17 mouse cellular contexts compared by ENCODE assay signal in the genomic region with DNA sequence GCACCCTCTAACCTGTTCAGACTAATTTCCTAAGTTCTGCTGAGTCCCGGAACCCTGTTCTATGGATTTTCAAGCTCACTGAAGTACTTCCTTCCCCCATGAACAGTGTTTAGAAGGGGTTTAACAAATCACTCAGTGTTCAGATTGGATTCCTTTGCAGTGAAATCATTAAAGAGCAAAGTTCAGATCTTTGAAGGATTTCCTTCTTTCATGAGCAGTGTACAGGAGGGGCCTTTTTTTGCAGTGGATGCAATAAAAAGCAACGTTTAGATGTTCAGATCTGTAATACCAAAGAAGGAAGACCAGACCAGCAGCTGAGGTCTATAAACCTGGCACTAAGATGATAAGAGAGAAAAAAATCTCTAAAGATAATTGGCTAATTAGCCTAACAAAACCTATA.
"Had no signal": no experiment of that assay in that cellular context is flagged by ENCODE, and none has a peak within 500 bp of the region (broad histone marks: within the 10 kb centered on the region; RNA-seq: fewer than 3 reads in every experiment).

No protein-coding gene starts in this region.

- H3K4me2 ChIP-seq: neural tube, embryonic 12.5 days; neural tube, embryonic 13.5 days; neural tube, embryonic 15.5 days; stomach, embryonic 15.5 days had no signal

- H3K27ac ChIP-seq: neural tube, embryonic 12.5 days; neural tube, embryonic 13.5 days; neural tube, embryonic 15.5 days; stomach, embryonic 15.5 days; stomach, postnatal 0 days had no signal

- H3K36me3 ChIP-seq: neural tube, embryonic 12.5 days; neural tube, embryonic 13.5 days; neural tube, embryonic 15.5 days; stomach, embryonic 15.5 days had no signal

- DNase-seq: retina, postnatal 1 day; right cerebral cortex, adult 18-20 months; right cerebral cortex, postnatal 14 days; right cerebral cortex, postnatal 25 days; right cerebral cortex, postnatal 4 days; spleen, adult 18-20 months; thymus, adult 18-20 months; thymus, adult 2 months; thymus, postnatal 14 days; thymus, postnatal 25 days; thymus, postnatal 36 days; thymus, postnatal 4 days had no signal

- H3K9me3 ChIP-seq: neural tube, embryonic 12.5 days; neural tube, embryonic 13.5 days; neural tube, embryonic 15.5 days; stomach, embryonic 15.5 days had no signal

- H3K9ac ChIP-seq: neural tube, embryonic 12.5 days; neural tube, embryonic 13.5 days; neural tube, embryonic 15.5 days; stomach, embryonic 15.5 days had no signal

- H3K27me3 ChIP-seq: neural tube, embryonic 12.5 days; neural tube, embryonic 13.5 days; neural tube, embryonic 15.5 days; stomach, embryonic 15.5 days had no signal

- H3K4me1 ChIP-seq: neural tube, embryonic 12.5 days; neural tube, embryonic 13.5 days; neural tube, embryonic 15.5 days; stomach, embryonic 15.5 days had no signal

- H3K4me3 ChIP-seq: neural tube, embryonic 12.5 days; neural tube, embryonic 13.5 days; neural tube, embryonic 15.5 days; stomach, embryonic 15.5 days had no signal
